Mouse (Mus musculus) midbrain, embryonic 11.5 days (tissue): ENCODE results near the gene Klra5. TPM values are rescaled to one million over a fixed set of nuclear protein-coding genes. Genes with fewer than 3 reads are reported as not detected.
"Not testable (repeated sequence)": the region's sequence is repeated elsewhere in the genome, so short reads cannot be mapped to it uniquely, and the experiment has no call there.

Source experiments
- ATAC-seq: fragments of 200-750 bp; cut with Nextera tagmentation; 2 replicates; pipeline ENCODE4 v1.8.0; 2017; ENCODE audit warnings: moderate TSS enrichment, moderate library complexity; ENCODE audit not compliant: low FRiP score
- DNase-seq: peaks from one replicate; pipeline ENCODE4 v3.0.0; 2015; ENCODE audit warnings: low spot score; ENCODE audit errors: missing footprints
- H3K27ac ChIP-seq: fragments of 300-500 bp; sonication (generic); 2 replicates; pipeline ENCODE4 v1.5.1; 2014; ENCODE audit warnings: low read depth, low read length
- H3K27me3 ChIP-seq: fragments of 300-500 bp; sonication (generic); 2 replicates; pipeline ENCODE4 v1.6.1; 2014; ENCODE audit warnings: mild to moderate bottlenecking, low read length, moderate library complexity, mixed read lengths; ENCODE audit not compliant: control insufficient read depth, insufficient read depth
- H3K36me3 ChIP-seq: fragments of 300-500 bp; sonication (generic); 2 replicates; pipeline ENCODE4 v1.6.1; 2014; ENCODE audit warnings: mild to moderate bottlenecking, low read length, moderate library complexity, mixed read lengths; ENCODE audit not compliant: control insufficient read depth, insufficient read depth
- H3K4me1 ChIP-seq: fragments of 300-500 bp; sonication (generic); 2 replicates; pipeline ENCODE4 v1.6.1; 2014; ENCODE audit warnings: low read length; ENCODE audit not compliant: control insufficient read depth, insufficient read depth
- H3K4me2 ChIP-seq: fragments of 300-500 bp; sonication (generic); 2 replicates; pipeline ENCODE4 v1.6.1; 2014; ENCODE audit warnings: mild to moderate bottlenecking, moderate library complexity
- H3K4me3 ChIP-seq: fragments of 300-500 bp; sonication (generic); 2 replicates; pipeline ENCODE4 v1.5.1; 2014; ENCODE audit warnings: low read depth, low read length
- H3K9ac ChIP-seq: fragments of 300-500 bp; sonication (generic); 2 replicates; pipeline ENCODE4 v1.6.1; 2014; ENCODE audit warnings: low read length
- H3K9me3 ChIP-seq: fragments of 300-500 bp; sonication (generic); 2 replicates; pipeline ENCODE4 v1.6.1; 2016; ENCODE audit warnings: low read length; ENCODE audit not compliant: control insufficient read depth
- WGBS: fragments of 180-500 bp; shearing (Covaris S2); extraction: QIAGEN DNeasy Blood & Tissue Kit; methylation state at CpG from one replicate; pipeline ENCODE4 v1.1.7; 2014; 5-methylcytosine and 5-hydroxymethylcytosine counted together
- polyA plus RNA-seq: library from polyadenylated mRNA; unstranded; fragments of >200 nt; fragmentation: Nextera tagmentation; extraction: Ambion mirVana; gene quantifications from 2 replicates; pipeline ENCODE4 v1.2.1, GENCODE M21; 2014

Gene Klra5
- not detected in 2 replicates for polyA plus RNA-seq

GRCm38 (mm10) chr6:129917476-129917946 is at the start of gene Klra5:
Gene Klra5, minus strand, starts transcription at chr6:129917650.
- not testable (repeated sequence) for H3K27me3 ChIP-seq, H3K27ac ChIP-seq, DNase-seq, H3K9ac ChIP-seq, H3K4me3 ChIP-seq, ATAC-seq, H3K4me2 ChIP-seq, H3K9me3 ChIP-seq, H3K36me3 ChIP-seq, H3K4me1 ChIP-seq

DNA sequence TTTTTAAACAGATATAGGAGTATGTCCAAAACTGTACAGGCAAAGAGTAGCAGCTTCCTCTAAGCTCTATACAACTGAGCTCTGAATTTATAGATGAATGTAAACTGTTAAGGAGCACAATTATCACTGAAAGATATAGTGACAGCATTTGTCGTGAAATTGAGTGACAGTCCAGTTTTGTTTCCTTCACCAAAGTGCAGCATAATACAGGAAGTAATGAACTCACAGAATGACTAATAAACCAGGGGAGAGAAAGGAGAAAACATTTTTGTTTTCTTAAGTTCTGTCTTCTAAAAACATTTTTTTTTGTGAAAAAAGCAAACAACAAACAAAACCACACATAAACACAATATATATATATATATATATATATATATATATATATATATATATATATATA is 454 bp downstream of the Klra5 start:
- DNase-seq (no peak), ATAC-seq (no peak)
- Histone ChIP-seq H3K4me2 (no peak overlapping the region), H3K9me3 (no peaks in the 10 kb centered on the region; the same call in 1 of the 2 replicates), H3K27me3 (no peaks in the 10 kb centered on the region), H3K9ac (no peak overlapping the region), H3K4me1 (no peaks in the 10 kb centered on the region), H3K27ac (no peak overlapping the region), H3K4me3 (no peak overlapping the region), H3K36me3 (no peaks in the 10 kb centered on the region)
- WGBS = 80% methylated on average over 1 of the region's 1 CpGs

GRCm38 (mm10) chr6:129882525-129882924 is 34.9 kb downstream of the Klra5 start:
- no peak overlapping the region for H3K27ac ChIP-seq
- peaks cover 7% of the 10 kb centered on the region; the same call in 1 of the 2 replicates for H3K9me3 ChIP-seq
- 81% methylated on average over 2 of the region's 2 CpGs for WGBS
- no peak overlapping the region for H3K9ac ChIP-seq
- no peak overlapping the region for H3K4me3 ChIP-seq
- ATAC-seq (no peak), DNase-seq (no peak)
- no peaks in the 10 kb centered on the region for H3K27me3 ChIP-seq
- no peaks in the 10 kb centered on the region for H3K4me1 ChIP-seq
- H3K4me2 ChIP-seq = no peak overlapping the region
- no peaks in the 10 kb centered on the region for H3K36me3 ChIP-seq

DNA sequence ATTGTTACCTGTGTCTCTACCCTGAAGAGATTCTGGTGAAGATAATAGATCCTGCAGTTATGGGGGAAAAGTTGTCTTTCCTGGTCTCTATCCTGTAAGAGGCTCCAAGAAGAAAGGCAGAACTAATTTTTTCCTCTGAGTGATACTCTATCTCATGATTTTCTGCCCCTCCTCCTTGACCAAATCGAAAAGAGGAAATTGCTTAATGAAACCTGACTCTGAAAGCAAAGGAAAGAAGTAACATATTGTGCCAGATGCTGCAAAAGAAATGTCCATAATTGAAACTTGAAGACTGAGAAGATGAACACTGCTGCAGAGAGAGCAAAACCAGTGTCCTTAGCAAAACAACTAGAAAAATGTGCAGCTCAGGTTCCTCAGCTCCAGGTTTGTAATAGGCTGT is 40.9 kb downstream of the Klra5 start, which contains the start of gene Klra17:
Gene Klra17, minus strand, starts transcription at position 124 of the 400 bp plus-strand sequence.
- ATAC-seq (no peak), DNase-seq (no peak)
- peaks cover 7% of the 10 kb centered on the region for H3K9me3 ChIP-seq
- H3K36me3 ChIP-seq = no peaks in the 10 kb centered on the region
- 56% methylated on average over 1 of the region's 1 CpGs for WGBS
- H3K4me1 ChIP-seq = no peaks in the 10 kb centered on the region
- H3K27me3 ChIP-seq = no peaks in the 10 kb centered on the region
- H3K4me3 ChIP-seq = no peak within 1 kb of the TSS
- H3K9ac ChIP-seq = no peak within 1 kb of the TSS
- H3K4me2 ChIP-seq = no peak within 1 kb of the TSS
- no peak within 1 kb of the TSS for H3K27ac ChIP-seq

DNA sequence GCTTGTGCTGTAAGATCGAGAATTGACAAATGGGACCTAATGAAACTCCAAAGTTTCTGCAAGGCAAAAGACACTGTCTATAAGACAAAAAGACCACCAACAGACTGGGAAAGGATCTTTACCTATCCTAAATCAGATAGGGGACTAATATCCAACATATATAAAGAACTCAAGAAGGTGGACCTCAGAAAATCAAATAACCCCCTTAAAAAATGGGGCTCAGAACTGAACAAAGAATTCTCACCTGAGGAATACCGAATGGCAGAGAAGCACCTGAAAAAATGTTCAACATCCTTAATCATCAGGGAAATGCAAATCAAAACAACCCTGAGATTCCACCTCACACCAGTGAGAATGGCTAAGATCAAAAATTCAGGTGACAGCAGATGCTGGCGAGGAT is 55.1 kb downstream of the Klra5 start, which contains the start of gene Gm17631:
Gene Gm17631, plus strand, starts transcription at position 301 of the 400 bp plus-strand sequence.
- not testable (repeated sequence) for H3K36me3 ChIP-seq, H3K4me3 ChIP-seq, H3K4me1 ChIP-seq, H3K9me3 ChIP-seq, H3K4me2 ChIP-seq, H3K27me3 ChIP-seq, DNase-seq, ATAC-seq, H3K27ac ChIP-seq, H3K9ac ChIP-seq
- no CpG with 5 or more reads among the region's 3 CpGs for WGBS

Other genes with a start within 250 kb of the Klra5 start
- gene Klrc1, start 238.7 kb downstream of the Klra5 start, polyA plus RNA-seq = not detected in 2 replicates
- not detected in 2 replicates for gene Klri1, start 200.5 kb downstream of the Klra5 start, polyA plus RNA-seq
- gene Klri2, start 177.2 kb downstream of the Klra5 start, polyA plus RNA-seq = not detected in 2 replicates
- not detected in 2 replicates for gene Gm156, start 133.4 kb downstream of the Klra5 start, polyA plus RNA-seq
- gene Gm17631, start 55.0 kb downstream of the Klra5 start, polyA plus RNA-seq = not detected in 2 replicates
- gene Klra17, start 41.0 kb downstream of the Klra5 start, polyA plus RNA-seq = not detected in 2 replicates
- gene Klra6, start 109.3 kb upstream of the Klra5 start, polyA plus RNA-seq = not detected in 2 replicates
- gene Klra4, start 149.6 kb upstream of the Klra5 start, polyA plus RNA-seq = not detected in 2 replicates
- gene Klra8, start 212.2 kb upstream of the Klra5 start, polyA plus RNA-seq = not detected in 2 replicates